Mouse (Mus musculus) brain, embryonic 14.5 days (tissue): Measurements from ENCODE around the gene Ncor2.
A peak's percentile ranks its signal among the peaks of the same experiment; 100 is the strongest.

Experiments used
- CTCF ChIP-seq: fragments of 200-500 bp; IDR thresholded peaks from 2 replicates; pipeline ENCODE4 v1.5.1; 2012; ENCODE audit warnings: inconsistent platforms, mild to moderate bottlenecking, moderate library complexity, borderline replicate concordance; ENCODE audit not compliant: insufficient read depth, insufficient read length; ENCODE audit errors: extremely low read depth
- POLR2A ChIP-seq: fragments of 200-500 bp; IDR thresholded peaks from 2 replicates; pipeline ENCODE4 v1.6.1; 2012; ENCODE audit warnings: mild to moderate bottlenecking, inconsistent platforms, borderline replicate concordance; ENCODE audit not compliant: poor library complexity, insufficient read depth, insufficient read length, severe bottlenecking; ENCODE audit errors: extremely low read depth

- TF ChIP-seq CTCF, result peak; percentile 17; the same call in 1 of the 2 replicates
- no peak for TF ChIP-seq POLR2A
These were observed 48.7 kb upstream of the Ncor2 start for GRCm38 (mm10) chr5:125227699-125228098.
